Mouse (Mus musculus) lung, postnatal 0 days (tissue): Measurements from ENCODE around the gene Hspa12b. TPM values are rescaled to one million over a fixed set of nuclear protein-coding genes. Genes with fewer than 3 reads are reported as not detected.

Source experiments
- ATAC-seq: fragments of 200-750 bp; cut with Nextera tagmentation; 2 replicates; pipeline ENCODE4 v1.8.0; 2017; ENCODE audit warnings: moderate library complexity
- DNase-seq: peaks from one replicate; pipeline ENCODE4 v3.0.0-alpha.2; 2016; ENCODE audit warnings: low spot score
- H3K27ac ChIP-seq: fragments of 300-500 bp; sonication (generic); 2 replicates; pipeline ENCODE4 v1.5.1; 2014; ENCODE audit warnings: antibody characterized with exemption, mild to moderate bottlenecking, low read length, mixed read lengths
- H3K27me3 ChIP-seq: fragments of 300-500 bp; sonication (generic); replicated peaks from 2 replicates; pipeline ENCODE4 v1.6.1; 2014; ENCODE audit warnings: low read length, mixed read lengths; ENCODE audit not compliant: insufficient read depth
- H3K36me3 ChIP-seq: fragments of 300-500 bp; sonication (generic); 2 replicates; pipeline ENCODE4 v1.6.1; 2014; ENCODE audit warnings: low read length, mixed read lengths; ENCODE audit not compliant: insufficient read depth
- H3K4me1 ChIP-seq: fragments of 300-500 bp; sonication (generic); 2 replicates; pipeline ENCODE4 v1.6.1; 2014; ENCODE audit warnings: antibody characterized with exemption, low read depth, low read length, mixed read lengths; ENCODE audit not compliant: insufficient read depth
- H3K4me2 ChIP-seq: fragments of 300-500 bp; sonication (generic); replicated peaks from 2 replicates; pipeline ENCODE4 v1.6.1; 2014; ENCODE audit warnings: low read depth, mild to moderate bottlenecking, low read length, moderate library complexity, mixed read lengths
- H3K4me3 ChIP-seq: fragments of 300-500 bp; sonication (generic); 2 replicates; pipeline ENCODE4 v1.5.1; 2014; ENCODE audit warnings: low read depth, low read length
- H3K9ac ChIP-seq: fragments of 300-500 bp; sonication (generic); replicated peaks from 2 replicates; pipeline ENCODE4 v1.6.1; 2014; ENCODE audit warnings: low read depth, mild to moderate bottlenecking
- H3K9me3 ChIP-seq: fragments of 300-500 bp; sonication (generic); 2 replicates; pipeline ENCODE4 v1.6.1; 2016; ENCODE audit warnings: low read length, mixed read lengths
- CTCF ChIP-seq: IDR thresholded peaks from 2 replicates; pipeline ENCODE4 v1.5.1; 2016; ENCODE audit warnings: antibody characterized with exemption, mild to moderate bottlenecking
- EP300 ChIP-seq: IDR thresholded peaks from 2 replicates; pipeline ENCODE4 v1.6.1; 2016; ENCODE audit warnings: antibody characterized with exemption, mild to moderate bottlenecking, control low read depth
- WGBS: fragments of 180-500 bp; shearing (Covaris S2); extraction: QIAGEN DNeasy Blood & Tissue Kit; methylation state at CpG from one replicate; pipeline ENCODE4 v1.1.7; 2014; 5-methylcytosine and 5-hydroxymethylcytosine counted together
- polyA plus RNA-seq: library from polyadenylated mRNA; unstranded; fragments of >200 nt; fragmentation: Nextera tagmentation; extraction: Ambion mirVana; gene quantifications from 2 replicates; pipeline ENCODE4 v1.2.1, GENCODE M21; 2015

Hspa12b gene
- polyA plus RNA-seq, 1 experiment from 2014 or later = 17.9 TPM

- H3K27ac ChIP-seq = peak overlapping the region; percentile 64
These were observed 890 bp upstream of the Hspa12b start for GRCm38 (mm10) chr2:131125964-131126815.

GRCm38 (mm10) chr2:131128211-131128610 lies 1.1 kb downstream of the Hspa12b start:
- Histone ChIP-seq H3K4me3 (peak overlapping the region; percentile 55), H3K36me3 (no peaks in the 10 kb centered on the region), H3K9me3 (no peaks in the 10 kb centered on the region), H3K9ac (peak overlapping the region; percentile 64; the same call in 1 of the 2 replicates), H3K27ac (peak overlapping the region; percentile 64), H3K4me2 (peak overlapping the region; percentile 79), H3K4me1 (peaks cover 4% of the 10 kb centered on the region; the same call in 1 of the 2 replicates), H3K27me3 (no peaks in the 10 kb centered on the region)
- DNase-seq (no peak), ATAC-seq (peak; percentile 11; the same call in 1 of the 2 replicates)
- WGBS = 53% methylated on average over 5 of the region's 5 CpGs
- TF ChIP-seq EP300 (no peak), CTCF (no peak)

More at GRCm38 (mm10) chr2:131125964-131126815, 890 bp upstream of the Hspa12b start:
- DNase-seq (no peak), ATAC-seq (no peak)
- Histone ChIP-seq H3K4me3 (no peak overlapping the region), H3K9ac (no peak overlapping the region), H3K9me3 (no peaks in the 10 kb centered on the region), H3K36me3 (no peaks in the 10 kb centered on the region), H3K4me1 (peaks cover 4% of the 10 kb centered on the region; the same call in 1 of the 2 replicates), H3K4me2 (peak overlapping the region; percentile 79; the same call in 1 of the 2 replicates), H3K27me3 (no peaks in the 10 kb centered on the region)
- TF ChIP-seq CTCF (no peak), EP300 (no peak)
- 77% methylated on average over 9 of the region's 9 CpGs for WGBS

GRCm38 (mm10) chr2:131128636-131129157 lies 1.6 kb downstream of the Hspa12b start:
- H3K27ac ChIP-seq = peak overlapping the region; percentile 64; the same call in 1 of the 2 replicates
- 69% methylated on average over 3 of the region's 3 CpGs for WGBS
- TF ChIP-seq CTCF = no peak

DNA sequence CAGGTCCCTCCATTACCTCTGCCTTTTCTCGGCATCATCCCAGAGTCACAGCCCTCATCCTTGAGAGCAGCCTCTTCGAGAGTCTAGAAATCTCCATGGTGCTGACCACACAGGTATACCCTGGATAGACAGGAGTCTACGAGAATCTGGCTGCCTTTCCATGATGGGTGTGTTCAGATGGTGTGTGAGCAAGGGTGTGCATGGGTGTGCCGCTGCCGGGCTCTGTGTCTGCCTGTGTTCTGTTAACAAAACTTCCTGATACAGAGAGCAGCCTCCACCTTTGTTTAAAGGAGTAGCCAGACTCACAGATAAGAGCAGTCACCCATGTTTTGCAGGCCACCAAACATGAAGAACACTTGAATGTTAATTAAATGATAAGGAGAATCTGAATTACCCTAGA lies 2.8 kb downstream of the Hspa12b start:
- 0 out of 2 replicates have a peak overlapping the region, but pooled peaks have one; percentile 11 for H3K4me2 ChIP-seq

More at GRCm38 (mm10) chr2:131128636-131129157, 1.6 kb downstream of the Hspa12b start:
- Histone ChIP-seq H3K9ac (no peak overlapping the region), H3K4me1 (peaks cover 4% of the 10 kb centered on the region; the same call in 1 of the 2 replicates), H3K4me2 (peak overlapping the region; percentile 79), H3K27me3 (no peaks in the 10 kb centered on the region), H3K36me3 (no peaks in the 10 kb centered on the region), H3K4me3 (peak overlapping the region; percentile 55), H3K9me3 (no peaks in the 10 kb centered on the region)
- ATAC-seq (no peak), DNase-seq (no peak)

GRCm38 (mm10) chr2:131130849-131131248 lies 3.8 kb downstream of the Hspa12b start:
- peaks cover 4% of the 10 kb centered on the region; the same call in 1 of the 2 replicates for H3K4me1 ChIP-seq
- no peak for TF ChIP-seq CTCF
- 82% methylated on average over 2 of the region's 2 CpGs for WGBS

More for the DNA sequence above, 2.8 kb downstream of the Hspa12b start:
- 49% methylated on average over 5 of the region's 5 CpGs for WGBS
- 0 out of 2 replicates have a peak overlapping the region, but pooled peaks have one; percentile 38 for H3K27ac ChIP-seq
- no peaks in the 10 kb centered on the region for H3K9me3 ChIP-seq
- no peak overlapping the region for H3K9ac ChIP-seq
- DNase-seq (peak; percentile 41), ATAC-seq (no peak)
- H3K27me3 ChIP-seq = no peaks in the 10 kb centered on the region
- no peaks in the 10 kb centered on the region for H3K36me3 ChIP-seq
- H3K4me3 ChIP-seq = no peak overlapping the region
- peak; percentile 44; the same call in 1 of the 2 replicates for TF ChIP-seq EP300
- no peak for TF ChIP-seq CTCF
- H3K4me1 ChIP-seq = peaks cover 4% of the 10 kb centered on the region; the same call in 1 of the 2 replicates

GRCm38 (mm10) chr2:131132111-131132888 lies 5.2 kb downstream of the Hspa12b start:
- TF ChIP-seq CTCF = no peak
- no peak for TF ChIP-seq EP300
- ATAC-seq (no peak), DNase-seq (no peak)
- no peaks in the 10 kb centered on the region for H3K36me3 ChIP-seq
- no peaks in the 10 kb centered on the region for H3K9me3 ChIP-seq
- WGBS = 78% methylated on average over 10 of the region's 10 CpGs
- no peaks in the 10 kb centered on the region for H3K27me3 ChIP-seq
- no peak overlapping the region for H3K4me3 ChIP-seq
- H3K4me2 ChIP-seq = no peak overlapping the region
- no peaks in the 10 kb centered on the region; the same call in 1 of the 2 replicates for H3K4me1 ChIP-seq
- H3K27ac ChIP-seq = no peak overlapping the region
- H3K9ac ChIP-seq = no peak overlapping the region

More at GRCm38 (mm10) chr2:131130849-131131248, 3.8 kb downstream of the Hspa12b start:
- Histone ChIP-seq H3K27ac (no peak overlapping the region), H3K27me3 (no peaks in the 10 kb centered on the region), H3K4me3 (no peak overlapping the region), H3K9me3 (no peaks in the 10 kb centered on the region), H3K9ac (no peak overlapping the region), H3K4me2 (no peak overlapping the region), H3K36me3 (no peaks in the 10 kb centered on the region)
- no peak for ATAC-seq
- DNase-seq = no peak
